Mouse (Mus musculus) retina, postnatal 1 day (tissue): Measurements from ENCODE around the gene Bhlhe23.

Experiments used
- DNase-seq: peaks from one replicate; pipeline ENCODE4 v3.0.0-alpha.2; 2012

The Bhlhe23 gene

DNA sequence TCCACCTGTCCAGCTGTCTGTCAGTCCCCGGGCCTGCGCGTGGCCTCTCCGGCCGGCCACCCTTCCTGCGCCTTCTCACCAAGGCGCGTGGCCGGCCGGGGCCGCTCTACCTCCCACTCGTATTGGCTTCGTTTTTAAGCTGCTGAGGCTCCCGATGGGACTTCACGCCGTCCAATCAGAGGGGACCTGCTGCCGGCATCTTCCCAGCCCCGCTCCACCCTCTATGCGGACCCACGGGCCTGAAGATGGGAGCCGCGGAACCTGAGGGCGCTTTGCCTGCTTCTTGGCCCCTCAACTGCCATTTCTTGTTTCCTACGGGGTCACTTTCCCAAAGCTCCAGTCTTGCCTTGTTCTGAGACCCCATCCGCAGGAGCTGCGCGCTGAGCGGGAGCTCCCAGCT, at the start of gene Bhlhe23:
Gene Bhlhe23 (minus strand): TSS at position 108 of the 400 bp plus-strand sequence.
- DNase-seq, result no peak

DNA sequence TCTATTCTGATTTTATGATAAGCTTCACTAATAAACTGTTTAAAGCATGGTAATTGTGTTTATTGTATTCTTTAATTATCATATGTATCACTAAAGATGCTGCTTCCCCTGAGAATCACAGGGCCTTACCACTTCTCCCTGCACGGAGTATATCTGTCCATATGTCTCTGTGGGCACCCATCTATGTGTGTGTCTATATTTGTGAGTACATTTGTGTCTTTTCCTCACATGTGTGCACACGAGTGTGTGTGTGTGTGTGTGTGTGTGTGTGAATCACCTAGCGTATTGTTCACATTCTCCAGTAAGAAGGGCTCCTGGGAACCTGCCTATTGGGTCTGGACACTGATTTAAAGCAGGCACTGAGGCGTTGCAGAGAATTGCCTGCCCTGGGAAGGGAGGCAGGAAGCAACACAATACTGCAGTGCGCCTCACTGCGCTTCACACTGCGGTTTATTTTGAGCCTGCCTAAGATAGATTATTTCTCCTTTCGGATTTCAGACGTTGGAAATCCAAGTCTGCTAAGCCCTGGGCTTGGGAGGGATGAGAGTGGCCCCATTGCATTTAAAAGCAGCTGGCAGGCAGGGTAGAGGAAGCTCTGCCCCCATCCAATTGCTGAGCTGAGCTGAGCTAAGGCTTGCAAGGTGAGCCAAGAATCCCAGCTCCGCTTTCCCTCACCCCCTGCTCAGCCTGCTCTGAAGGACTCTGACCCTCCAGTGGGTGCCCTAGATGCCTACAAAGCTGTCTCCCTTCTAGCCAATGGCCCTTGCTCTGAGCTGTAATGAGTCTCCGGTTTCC, 48.6 kb upstream of the Bhlhe23 start:
- peak; percentile 73 for DNase-seq

DNA sequence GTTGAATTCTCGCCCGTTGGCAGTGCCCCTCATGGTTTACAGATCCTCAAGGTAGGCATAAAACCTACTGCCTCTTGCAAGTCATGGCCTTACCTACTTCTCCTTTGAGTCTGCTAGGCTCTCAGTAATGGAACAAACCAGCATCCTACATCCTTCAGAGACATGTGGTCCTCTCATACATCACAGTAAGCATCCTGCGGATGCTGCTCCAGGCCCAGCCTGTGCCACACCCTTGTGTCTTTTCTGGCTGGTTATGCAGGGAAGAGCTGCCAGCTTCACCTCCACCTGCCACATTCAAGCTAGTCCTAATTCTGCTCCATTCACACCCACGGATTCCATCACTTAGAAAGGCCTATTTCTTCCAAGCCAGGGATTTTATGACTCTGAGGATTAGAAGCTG, 48.0 kb upstream of the Bhlhe23 start:
- no peak for DNase-seq

DNA sequence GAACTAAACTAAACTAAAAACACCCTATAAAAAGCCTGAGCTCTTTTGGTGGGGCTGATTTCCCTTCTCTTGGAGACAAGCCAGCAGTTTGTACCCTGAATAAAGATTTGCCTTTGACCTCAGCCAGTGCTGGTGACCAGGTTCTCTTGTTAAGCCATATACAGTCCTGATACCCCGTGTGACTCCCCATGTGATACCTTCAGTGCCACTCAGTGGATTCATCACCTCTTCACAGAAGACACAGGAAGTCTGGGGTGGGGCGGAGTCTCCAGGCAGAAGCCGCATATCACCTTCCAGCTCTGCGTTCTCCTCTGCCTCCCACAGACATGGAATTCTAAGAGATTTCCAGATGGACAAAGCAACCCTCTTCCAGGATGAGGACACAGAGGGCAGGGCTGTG, 47.4 kb upstream of the Bhlhe23 start:
- no peak for DNase-seq

DNA sequence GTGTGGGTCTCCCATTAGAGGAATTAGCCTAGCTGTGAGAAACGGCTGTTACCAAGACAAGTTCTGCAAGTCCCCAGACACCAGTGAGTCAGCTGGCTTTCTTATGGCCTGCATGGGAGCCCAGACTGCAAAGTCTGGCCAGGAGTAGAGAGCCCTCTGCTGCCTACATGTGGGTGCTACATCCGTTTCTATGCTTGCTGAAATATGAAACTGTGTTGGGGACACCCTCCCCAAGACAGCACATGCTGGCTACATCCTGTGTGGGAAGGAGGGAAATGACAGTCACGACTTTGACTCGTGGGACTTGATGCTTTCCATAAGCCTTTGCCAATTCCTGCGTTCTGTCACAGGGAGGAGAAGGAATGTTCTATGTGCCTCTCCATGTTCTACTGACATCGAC, 45.8 kb upstream of the Bhlhe23 start:
- peak; percentile 63 for DNase-seq

DNA sequence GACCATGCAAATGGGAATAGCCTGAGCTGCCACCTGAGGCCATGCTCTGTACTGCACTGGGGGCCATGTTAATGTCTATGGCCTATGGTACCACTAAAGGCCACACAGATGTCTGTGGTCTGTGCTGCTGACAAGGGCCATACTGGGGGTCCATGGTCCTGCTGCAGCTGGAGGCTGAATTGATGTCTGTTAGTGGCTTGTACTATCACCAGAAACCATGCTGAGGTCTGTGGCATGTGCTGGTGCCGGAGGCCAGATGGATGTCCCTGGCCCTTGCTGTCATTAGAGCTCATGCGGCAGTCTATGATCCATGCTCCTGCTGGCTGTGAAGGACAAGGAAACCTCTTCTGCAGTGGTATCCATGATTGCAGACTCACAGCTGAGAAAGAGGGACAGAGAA, 42.8 kb upstream of the Bhlhe23 start:
- DNase-seq, result no peak

DNA sequence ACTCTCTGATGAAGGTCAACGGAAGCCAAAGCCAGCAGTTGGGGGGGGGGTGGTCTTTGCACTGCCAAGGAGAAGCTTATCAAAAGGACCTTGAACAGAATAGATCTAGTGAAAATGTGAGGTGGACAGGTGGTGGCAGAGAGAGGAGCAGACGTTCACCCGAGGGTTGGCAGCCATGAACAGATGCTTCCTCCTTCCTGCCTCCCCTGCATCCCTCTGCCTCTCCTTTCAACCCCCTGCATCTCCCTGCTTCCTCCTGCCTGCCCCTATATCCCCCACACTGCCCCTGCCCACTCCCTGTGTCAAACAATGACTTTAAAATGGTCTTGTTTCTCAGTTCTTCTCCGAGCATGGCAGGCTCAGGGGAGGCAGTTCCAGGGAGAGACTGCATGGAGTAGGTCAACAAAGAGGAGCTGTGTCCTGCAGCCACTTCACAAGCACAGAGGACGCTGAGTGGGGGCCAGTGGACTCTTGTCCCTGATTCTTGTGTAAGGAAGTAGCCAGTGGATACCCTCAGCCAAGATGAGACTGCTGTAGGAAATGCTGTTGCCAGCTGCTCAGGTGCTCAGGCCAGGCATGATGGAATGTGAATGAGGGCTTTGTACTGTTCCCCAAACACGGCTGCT, 39.9 kb upstream of the Bhlhe23 start:
- no peak for DNase-seq

DNA sequence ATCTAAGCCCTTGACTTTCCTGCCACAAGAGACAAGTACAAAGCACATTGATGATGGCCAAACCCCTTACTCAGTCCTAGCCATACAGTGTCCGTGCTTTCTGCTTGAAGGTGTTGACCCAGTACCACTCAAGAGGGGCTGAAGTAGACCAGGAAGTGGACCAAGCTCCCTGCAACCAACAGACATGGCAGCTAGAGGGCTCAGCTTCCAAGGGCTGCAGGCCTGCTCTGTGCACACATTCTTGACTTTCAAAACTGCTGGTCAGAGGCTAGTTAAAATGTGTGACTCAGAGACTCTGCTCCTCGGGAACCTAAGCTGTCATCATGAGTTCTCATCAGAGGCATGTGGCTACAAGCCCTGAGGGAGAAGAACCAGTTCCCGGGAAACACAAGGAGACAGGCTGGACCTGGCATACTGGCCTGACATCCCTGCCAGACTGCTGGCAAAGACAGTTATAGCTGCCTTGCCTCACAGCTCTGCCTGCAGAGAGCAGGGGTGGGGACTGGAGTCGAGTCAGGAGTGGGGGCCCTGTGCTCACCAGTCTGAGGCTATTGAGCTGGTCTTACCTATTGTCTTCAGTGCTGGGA, 37.4 kb upstream of the Bhlhe23 start:
- DNase-seq, result peak; percentile 76

DNA sequence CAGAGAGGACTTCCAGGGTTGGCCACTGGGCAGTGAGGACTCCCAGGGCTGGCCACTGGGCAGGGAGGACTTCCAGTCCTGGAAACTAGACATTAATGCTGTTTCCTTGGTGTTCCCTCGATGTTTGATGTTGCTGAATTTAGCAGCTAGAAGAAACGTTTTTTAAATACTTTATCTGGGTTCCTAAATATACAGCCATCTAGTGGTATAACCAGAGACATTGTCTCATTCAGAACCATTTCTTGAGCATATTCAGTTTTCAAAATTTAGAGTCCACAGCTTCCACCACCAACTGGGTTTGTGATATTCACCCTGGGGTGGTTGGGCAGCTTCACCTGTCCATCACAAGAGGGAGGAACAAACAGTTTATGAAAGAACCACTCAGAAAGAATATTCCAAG, 34.3 kb upstream of the Bhlhe23 start:
- no peak for DNase-seq

DNA sequence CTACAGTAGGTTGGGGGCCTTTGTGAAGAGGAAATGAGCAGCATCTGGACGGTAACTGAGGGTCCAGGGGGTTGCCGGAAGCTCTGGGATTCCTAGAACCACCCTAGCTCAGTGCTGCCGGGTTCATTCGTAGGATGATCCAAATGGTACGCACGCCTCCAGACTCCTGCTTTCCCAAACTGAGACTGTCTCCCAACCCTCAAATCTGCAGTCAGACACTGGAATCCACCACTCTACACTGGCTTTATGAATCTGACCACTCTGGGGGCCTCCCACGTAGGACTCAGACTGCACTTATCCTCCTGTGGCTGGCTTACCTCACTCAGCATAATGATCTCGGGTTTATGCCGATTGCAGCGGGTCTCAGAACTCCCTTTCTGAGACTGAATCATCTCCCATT, 32.8 kb upstream of the Bhlhe23 start:
- DNase-seq, result no peak

DNA sequence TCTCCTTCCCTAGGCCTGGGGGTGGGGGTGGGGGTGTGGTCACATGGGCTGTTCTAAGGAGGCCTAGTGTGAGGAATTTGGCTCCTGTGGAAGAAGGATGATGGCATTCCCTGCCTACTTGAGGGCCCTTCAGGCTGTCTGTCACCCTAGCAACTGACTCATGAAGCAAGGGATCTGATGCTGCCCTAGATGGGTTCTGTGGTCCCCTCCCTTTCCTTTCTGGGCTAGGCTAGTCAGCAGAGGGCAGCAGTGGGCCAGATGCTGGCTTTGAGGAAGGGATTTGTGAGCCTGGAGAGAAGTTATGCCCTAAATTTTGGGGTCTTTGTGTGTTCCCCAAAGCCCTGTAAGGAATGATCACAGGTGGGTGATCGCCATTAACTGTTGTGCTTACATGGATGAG, 29.3 kb upstream of the Bhlhe23 start:
- peak; percentile 84 for DNase-seq

DNA sequence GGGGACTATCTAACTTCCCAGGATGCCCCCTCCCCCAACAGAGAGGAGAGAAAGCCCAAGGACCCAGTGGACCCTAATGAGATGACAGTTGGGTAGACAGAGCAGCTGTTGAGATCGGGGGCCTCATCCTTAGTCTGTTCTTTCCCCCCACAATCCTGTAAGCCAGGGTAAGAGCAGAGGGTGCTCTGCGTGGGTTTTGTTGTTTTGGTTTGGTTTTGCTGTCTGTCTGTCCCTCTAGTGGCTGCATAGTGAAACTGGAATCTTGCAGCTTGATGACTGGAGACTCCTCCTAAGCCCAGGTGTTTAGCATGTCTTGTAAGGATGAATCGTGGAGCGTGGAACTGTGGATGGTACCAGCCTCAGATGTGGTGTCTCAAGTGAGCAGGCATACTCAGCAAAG, 19.3 kb upstream of the Bhlhe23 start:
- no peak for DNase-seq

DNA sequence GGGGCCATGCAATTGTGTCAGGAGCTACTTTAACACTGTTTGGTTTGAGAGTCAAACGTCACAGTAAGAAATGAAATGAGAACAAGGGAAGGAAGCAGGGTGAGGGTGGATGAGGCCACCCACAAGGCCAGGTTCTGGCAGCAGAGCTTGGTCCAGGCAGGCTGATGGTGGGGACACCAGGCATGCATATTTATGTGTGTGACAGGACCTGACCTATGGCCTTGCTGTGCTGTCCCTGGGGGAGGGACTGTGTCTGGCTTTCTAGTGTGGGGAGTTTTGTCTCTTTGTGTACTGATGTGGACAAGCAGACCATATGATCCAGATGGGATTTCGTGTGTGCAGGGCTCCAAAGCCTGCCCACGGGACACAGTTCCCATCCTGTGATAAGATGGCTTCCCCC, 18.9 kb upstream of the Bhlhe23 start:
- DNase-seq, result no peak

DNA sequence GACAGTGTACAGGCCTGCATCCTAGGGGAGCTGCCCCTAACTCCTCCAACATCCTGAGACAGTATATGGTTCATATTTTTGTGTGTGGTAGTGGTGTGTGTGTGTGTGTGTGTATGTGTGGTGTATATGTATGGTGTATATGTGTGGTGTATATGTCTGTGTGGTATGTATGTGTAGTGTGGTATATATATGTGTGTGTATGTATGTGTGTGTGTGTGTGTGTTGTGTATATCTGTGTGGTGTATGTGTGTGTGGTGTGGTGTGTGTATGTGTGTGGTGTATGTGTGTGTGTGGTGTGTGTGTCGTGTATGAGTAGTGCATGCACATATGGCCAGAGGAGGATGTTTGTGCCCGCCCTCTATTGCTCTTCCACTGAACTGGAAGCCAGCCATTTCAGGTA, 17.7 kb upstream of the Bhlhe23 start:
- no peak for DNase-seq

DNA sequence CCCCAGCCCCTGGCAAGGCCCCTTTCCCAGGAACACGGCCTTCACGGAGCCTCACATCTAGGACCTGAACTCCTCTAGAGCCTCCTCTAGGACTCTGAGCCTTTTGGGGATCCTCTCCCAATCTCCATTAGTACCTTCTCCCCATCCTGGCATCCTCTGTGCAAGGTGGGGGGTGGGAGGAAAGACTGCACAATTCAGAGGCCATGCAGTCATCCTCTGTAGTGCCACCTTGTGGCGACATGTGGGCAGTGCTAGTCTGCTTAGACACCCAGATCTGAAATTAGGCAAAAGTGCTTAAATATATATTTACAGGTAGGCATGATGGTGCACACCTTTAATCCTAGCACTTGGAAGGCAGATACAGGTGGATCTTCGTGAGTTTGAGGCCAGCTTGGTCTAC, 15.0 kb upstream of the Bhlhe23 start:
- DNase-seq, result peak; percentile 72

DNA sequence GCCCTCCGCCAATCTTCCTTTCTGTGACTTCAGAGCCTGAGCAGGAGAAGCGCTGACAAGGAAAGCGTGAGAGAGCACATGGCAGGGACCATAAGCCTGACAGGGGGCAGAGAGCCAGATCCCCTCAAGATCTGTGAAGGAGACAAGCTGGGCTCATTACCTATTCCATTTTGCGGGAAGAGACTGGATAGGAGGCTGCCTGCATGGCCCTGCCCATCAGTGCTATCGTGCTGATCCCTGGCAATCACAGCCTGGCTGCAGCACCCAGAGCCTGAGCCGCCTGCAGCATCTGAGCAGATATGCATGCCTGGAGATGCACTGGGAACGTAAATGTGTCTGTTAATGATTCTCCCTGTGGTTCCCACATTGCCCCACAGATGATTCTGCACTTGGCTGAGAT, 12.1 kb upstream of the Bhlhe23 start:
- peak; percentile 52 for DNase-seq

DNA sequence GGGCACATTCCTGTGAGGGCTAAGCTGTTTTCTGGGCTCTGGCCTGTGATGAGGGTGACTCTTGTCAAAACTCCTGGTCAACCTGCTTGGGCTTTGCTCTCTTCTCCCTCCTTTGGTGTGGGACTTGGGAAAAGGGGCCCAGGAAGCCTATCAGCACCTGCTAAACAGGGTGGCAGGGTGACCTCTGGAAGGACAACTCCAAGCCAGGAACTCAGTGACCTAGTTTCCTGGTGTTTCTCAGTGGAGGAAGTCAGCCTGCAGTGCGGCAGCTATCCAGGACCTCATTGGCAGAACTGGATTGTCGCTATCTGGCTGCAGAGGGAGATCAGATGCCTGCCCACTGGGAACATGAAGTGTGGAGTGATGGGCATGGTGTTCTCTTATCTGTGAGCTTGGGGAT, 11.7 kb upstream of the Bhlhe23 start:
- peak; percentile 38 for DNase-seq

DNA sequence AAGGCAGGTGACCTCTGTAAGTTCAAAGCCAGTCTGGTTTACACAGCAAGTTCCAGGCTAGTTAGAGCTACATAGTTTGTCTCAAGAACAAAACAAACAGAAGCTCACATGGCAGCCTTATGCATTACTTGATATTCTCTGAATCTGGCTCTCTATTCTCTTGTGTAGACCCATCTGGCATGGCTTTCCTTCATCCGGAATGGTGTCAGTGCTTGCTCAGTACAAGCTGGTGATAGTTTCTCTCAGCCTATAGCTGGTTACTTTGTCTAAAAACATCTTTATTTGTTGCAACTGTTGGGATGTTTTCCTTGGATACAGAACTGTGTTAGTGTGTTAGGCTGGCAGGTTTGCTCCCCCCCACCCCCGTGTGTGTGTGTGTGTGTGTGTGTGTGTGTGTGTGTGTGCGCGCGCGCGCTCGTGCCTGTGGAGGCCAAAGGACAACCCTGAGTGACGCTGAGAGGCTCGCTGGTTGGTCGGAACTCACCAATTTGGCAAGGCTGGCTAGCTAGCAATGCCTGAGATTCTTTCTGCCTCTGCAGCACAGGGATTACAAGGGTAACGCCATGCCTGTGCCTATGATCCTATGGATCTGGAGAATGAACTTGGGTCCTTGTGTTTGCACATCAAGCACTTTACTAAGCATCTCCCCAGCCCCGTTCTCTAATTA, 11.0 kb upstream of the Bhlhe23 start:
- DNase-seq, result no peak

DNA sequence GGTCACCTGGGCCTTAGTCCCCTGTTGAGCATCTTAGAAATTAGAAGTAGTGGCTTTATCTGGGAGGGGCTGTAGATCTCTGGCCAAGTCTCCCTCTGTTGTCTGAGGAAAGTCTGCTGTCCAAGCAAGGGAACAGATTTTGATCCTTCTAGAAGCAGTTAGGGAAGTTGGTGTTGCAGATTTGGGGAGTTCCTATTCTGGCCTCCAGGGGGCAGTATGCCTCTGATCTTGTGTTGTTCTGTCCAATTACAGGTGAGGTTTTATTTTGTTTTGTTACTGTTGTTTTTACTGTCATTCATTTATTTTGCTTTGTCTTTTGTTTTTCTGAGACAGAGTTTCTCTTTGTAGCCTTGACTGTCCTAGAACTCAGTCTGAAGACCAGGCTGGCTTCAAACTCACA, 10.0 kb upstream of the Bhlhe23 start:
- DNase-seq, result peak; percentile 65

DNA sequence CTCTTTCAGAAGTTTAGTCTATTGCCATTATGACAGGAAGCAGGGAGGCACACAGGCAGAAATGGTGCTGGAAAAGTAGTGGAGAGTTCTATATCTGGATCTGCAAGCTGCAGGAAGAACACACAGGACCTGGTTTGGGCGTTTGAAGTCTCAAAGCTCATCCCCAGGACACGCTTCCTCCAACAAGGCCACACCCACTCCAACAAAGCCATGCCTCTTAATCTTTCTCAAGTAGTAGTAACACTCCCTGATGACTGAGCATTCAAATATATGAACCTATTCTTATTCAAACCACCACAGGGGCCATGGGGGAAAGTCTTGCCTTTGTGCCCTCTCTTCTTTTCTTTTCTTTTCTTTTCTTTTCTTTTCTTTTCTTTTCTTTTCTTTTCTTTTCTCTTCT, 3.6 kb upstream of the Bhlhe23 start:
- no peak for DNase-seq

DNA sequence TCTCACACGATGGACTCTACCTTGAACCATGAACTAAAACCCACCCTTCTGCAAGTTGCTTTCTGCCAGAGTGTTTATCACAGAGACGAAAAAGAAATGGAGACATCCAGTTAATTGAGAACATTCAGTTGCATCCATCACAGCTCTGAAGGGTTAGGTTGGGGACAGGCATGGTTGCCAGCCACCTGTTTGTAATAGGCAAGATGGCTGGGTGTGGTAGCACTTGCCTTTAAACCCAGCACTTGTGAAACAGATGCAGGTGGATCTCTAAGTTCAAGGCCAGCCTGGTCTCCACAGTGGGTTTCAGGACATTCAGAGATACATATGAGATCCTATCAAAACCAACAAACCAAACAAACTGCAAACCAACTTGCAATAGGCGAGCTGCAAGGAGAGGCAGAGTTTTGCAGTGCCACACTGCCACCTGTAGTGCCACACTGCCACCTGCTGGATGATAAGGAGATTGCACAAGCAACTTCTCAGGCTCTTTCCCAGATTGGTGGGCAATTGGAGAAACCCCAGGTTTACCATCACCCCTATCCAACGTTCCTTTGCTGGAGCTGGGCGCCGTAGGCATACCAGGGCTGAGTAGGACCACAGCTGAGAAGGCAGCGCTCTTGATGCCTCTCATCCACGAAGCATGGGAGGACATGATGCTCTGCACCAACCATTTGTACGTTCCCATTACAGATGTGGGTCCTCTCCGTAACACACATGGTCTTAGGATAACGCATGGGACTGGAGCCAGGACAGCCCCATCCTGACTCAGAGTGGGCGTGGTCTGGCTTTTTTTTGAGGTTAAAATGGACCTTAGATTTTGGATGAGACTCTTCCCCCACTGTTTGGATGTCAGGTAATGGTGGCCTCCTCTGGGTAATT, 2.8 kb upstream of the Bhlhe23 start:
- peak; percentile 77 for DNase-seq

DNA sequence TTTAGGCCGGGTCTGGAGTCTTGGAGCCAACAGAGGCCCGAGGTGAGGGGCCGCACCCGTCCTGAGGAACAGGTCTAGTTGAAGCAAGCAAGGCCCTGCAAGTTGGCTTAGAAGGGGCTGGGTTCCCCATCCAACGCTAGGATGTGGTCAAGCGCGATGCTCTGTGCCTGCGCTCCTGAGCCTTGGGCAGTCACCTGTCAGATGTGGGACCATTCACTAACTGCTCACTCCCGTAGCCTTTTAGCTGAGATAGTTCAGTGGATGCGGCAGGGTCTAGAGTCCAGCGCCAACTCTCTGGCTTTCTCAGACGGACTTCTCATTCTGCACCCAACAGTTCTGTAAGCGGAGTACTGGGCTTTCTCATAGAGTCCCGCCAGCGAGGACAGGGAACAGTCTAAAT, 1.1 kb downstream of the Bhlhe23 start:
- no peak for DNase-seq

DNA sequence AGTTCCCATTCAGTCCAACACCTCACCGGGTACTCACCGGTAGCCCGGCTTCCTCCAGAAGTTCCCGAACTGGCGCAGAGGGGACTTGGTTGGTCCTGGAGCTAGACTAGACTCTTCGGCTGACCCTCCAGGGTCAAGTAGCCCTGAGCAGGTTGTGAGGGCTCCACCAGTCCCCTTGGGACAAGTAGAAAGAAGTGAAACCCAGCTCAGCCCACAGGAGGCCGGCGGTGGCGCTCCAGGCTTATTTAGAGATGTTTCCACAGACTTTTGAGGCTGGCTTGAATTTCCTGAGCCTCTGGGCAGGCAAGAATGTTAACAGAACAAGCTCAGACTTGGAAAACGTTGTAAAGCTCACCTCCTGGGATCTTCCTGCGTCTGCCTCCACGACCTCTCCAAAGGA, 1.5 kb downstream of the Bhlhe23 start:
- no peak for DNase-seq
